Mouse (Mus musculus): ENCODE data around the gene Apoa2. TPM values are rescaled to one million over a fixed set of nuclear protein-coding genes. Genes with fewer than 3 reads are reported as not detected.
A peak's percentile ranks its signal among the peaks of the same experiment; 100 is the strongest.
"Not testable (repeated sequence)": the region's sequence is repeated elsewhere in the genome, so short reads cannot be mapped to it uniquely, and the experiment has no call there.

Gene Apoa2
- total RNA-seq, 2 experiments from 2014 or later: 1.2 TPM; not detected in 1

- no peak for DNase-seq
Measured at GRCm38 (mm10) chr1:171237438-171237837, 12.6 kb downstream of the Apoa2 start.

- DNase-seq: no peak
Measured at GRCm38 (mm10) chr1:171238463-171238862, 13.6 kb downstream of the Apoa2 start.

GRCm38 (mm10) chr1:171239992-171240744, 15.3 kb downstream of the Apoa2 start:
- no peak for DNase-seq

GRCm38 (mm10) chr1:171240911-171241310, 16.1 kb downstream of the Apoa2 start:
- no peak for DNase-seq

- not testable (repeated sequence) for DNase-seq
Measured at GRCm38 (mm10) chr1:171241952-171242351, 17.1 kb downstream of the Apoa2 start.

GRCm38 (mm10) chr1:171245353-171245752, 20.5 kb downstream of the Apoa2 start:
- no peak for DNase-seq

GRCm38 (mm10) chr1:171246709-171247452, 22.0 kb downstream of the Apoa2 start:
- peak; percentile 98 for DNase-seq

- no peak for DNase-seq
Measured at GRCm38 (mm10) chr1:171247453-171247841, 22.6 kb downstream of the Apoa2 start.

- DNase-seq: no peak
Measured at GRCm38 (mm10) chr1:171247916-171248315, 23.1 kb downstream of the Apoa2 start.

GRCm38 (mm10) chr1:171248386-171249226, 23.8 kb downstream of the Apoa2 start:
- no peak for DNase-seq

- DNase-seq: peak; percentile 49 to 56
Measured at GRCm38 (mm10) chr1:171249913-171250600, 25.2 kb downstream of the Apoa2 start, which contains the start of gene Adamts4. TSS of gene Adamts4 (plus strand) at chr1:171250421.

- DNase-seq: peak in 1 of 2 experiments; percentile 32
Measured at GRCm38 (mm10) chr1:171250680-171251593, 26.1 kb downstream of the Apoa2 start, which contains the start of gene Ndufs2. TSS of gene Ndufs2 (minus strand) at chr1:171251388.

GRCm38 (mm10) chr1:171251594-171252324, 26.9 kb downstream of the Apoa2 start:
- DNase-seq: no peak

- no peak for DNase-seq
Measured at GRCm38 (mm10) chr1:171252415-171252814, 27.6 kb downstream of the Apoa2 start.

GRCm38 (mm10) chr1:171256095-171256818, 31.4 kb downstream of the Apoa2 start:
- no peak for DNase-seq

- peak; percentile 52 to 53 for DNase-seq
Measured at GRCm38 (mm10) chr1:171256937-171257548, 32.2 kb downstream of the Apoa2 start.

- DNase-seq: no peak
Measured at GRCm38 (mm10) chr1:171257781-171258180, 32.9 kb downstream of the Apoa2 start.

GRCm38 (mm10) chr1:171258921-171259320, 34.1 kb downstream of the Apoa2 start:
- DNase-seq: no peak

- no peak for DNase-seq
Measured at GRCm38 (mm10) chr1:171260316-171260715, 35.5 kb downstream of the Apoa2 start.
